Mouse (Mus musculus): Measurements from ENCODE around the gene Susd6. TPM values are rescaled to one million over a fixed set of nuclear protein-coding genes. Genes with fewer than 3 reads are reported as not detected.
"Not testable (repeated sequence)": the region's sequence is repeated elsewhere in the genome, so short reads cannot be mapped to it uniquely, and the experiment has no call there.

The Susd6 gene
- polyA plus RNA-seq, 2 experiments: 11.1 to 11.6 TPM

GRCm38 (mm10) chr12:80814529-80814928 lies 24.2 kb downstream of the Susd6 start:
- peak overlapping the region; percentile 86 for H3K27ac ChIP-seq
- WGBS (ENCODE audit: insufficient replicate concordance): 21% methylated on average over 3 of the region's 3 CpGs
- no peak for TF ChIP-seq EP300 (IDR thresholded peaks at IDR 0.05; ENCODE audit: low read depth)
- no peak for TF ChIP-seq CTCF (IDR thresholded peaks at IDR 0.05; ENCODE audit: low read depth)
- peaks cover 76 to 85% of the 10 kb centered on the region in 2 experiments for H3K4me1 ChIP-seq (replicated peaks; ENCODE audit: control insufficient read depth in 2 of 2, insufficient read depth in 2 of 2, low read length in 1 of 2)
- no peaks in the 10 kb centered on the region for H3K9me3 ChIP-seq (ENCODE audit: control insufficient read depth, low read length)
- H3K27me3 ChIP-seq (ENCODE audit: control insufficient read depth, insufficient read depth, low read length): no peaks in the 10 kb centered on the region
- H3K4me2 ChIP-seq (ENCODE audit: low read depth): peak overlapping the region; percentile 61
- ATAC-seq (ENCODE audit: insufficient read depth): no peak
- peak in 1 of 3 experiments; percentile 35 for DNase-seq (ENCODE audit: low read depth in 3 of 3, low spot score in 3 of 3)
- H3K9ac ChIP-seq (replicated peaks): peak overlapping the region; percentile 5
- no peaks in the 10 kb centered on the region; the same call in none of the 2 replicates for H3K36me3 ChIP-seq (replicated peaks; ENCODE audit: control insufficient read depth, insufficient read depth, low read depth)
- no peak overlapping the region for H3K4me3 ChIP-seq (ENCODE audit: insufficient read depth in 1 of 2, low read depth in 2 of 2, low read length in 2 of 2)

- H3K4me1 ChIP-seq (replicated peaks; ENCODE audit: control insufficient read depth in 2 of 2, insufficient read depth in 2 of 2, low read length in 1 of 2): peaks cover 75 to 85% of the 10 kb centered on the region in 2 experiments
- ATAC-seq (ENCODE audit: insufficient read depth) (no peak), DNase-seq (ENCODE audit: low read depth in 3 of 3, low spot score in 3 of 3) (no peak)
- no peak overlapping the region for H3K4me3 ChIP-seq (ENCODE audit: insufficient read depth in 1 of 2, low read depth in 2 of 2, low read length in 2 of 2)
- no peaks in the 10 kb centered on the region for H3K27me3 ChIP-seq (ENCODE audit: control insufficient read depth, insufficient read depth, low read length)
- H3K4me2 ChIP-seq (ENCODE audit: low read depth): peak overlapping the region; percentile 61
- peak overlapping the region; percentile 86 for H3K27ac ChIP-seq
- no peaks in the 10 kb centered on the region; the same call in none of the 2 replicates for H3K36me3 ChIP-seq (replicated peaks; ENCODE audit: control insufficient read depth, insufficient read depth, low read depth)
- H3K9ac ChIP-seq (replicated peaks): peak overlapping the region; percentile 38
- WGBS (ENCODE audit: insufficient replicate concordance): 14% methylated on average over 1 of the region's 1 CpGs
- no peak for TF ChIP-seq EP300 (IDR thresholded peaks at IDR 0.05; ENCODE audit: low read depth)
- no peak for TF ChIP-seq CTCF (IDR thresholded peaks at IDR 0.05; ENCODE audit: low read depth)
- no peaks in the 10 kb centered on the region for H3K9me3 ChIP-seq (ENCODE audit: control insufficient read depth, low read length)
These were observed 25.0 kb downstream of the Susd6 start for GRCm38 (mm10) chr12:80815298-80815697.

- H3K4me3 ChIP-seq (ENCODE audit: insufficient read depth in 1 of 2, low read depth in 2 of 2, low read length in 2 of 2): no peak overlapping the region
- ATAC-seq (ENCODE audit: insufficient read depth): no peak
- H3K27me3 ChIP-seq (ENCODE audit: control insufficient read depth, insufficient read depth, low read length): no peaks in the 10 kb centered on the region
- H3K9me3 ChIP-seq (ENCODE audit: control insufficient read depth, low read length): no peaks in the 10 kb centered on the region
- no peak for TF ChIP-seq EP300 (IDR thresholded peaks at IDR 0.05; ENCODE audit: low read depth)
- no peak for TF ChIP-seq CTCF (IDR thresholded peaks at IDR 0.05; ENCODE audit: low read depth)
- H3K9ac ChIP-seq (replicated peaks): peak overlapping the region; percentile 38
- peak overlapping the region; percentile 86 for H3K27ac ChIP-seq
- H3K36me3 ChIP-seq (replicated peaks; ENCODE audit: control insufficient read depth, insufficient read depth, low read depth): no peaks in the 10 kb centered on the region; the same call in 1 of the 2 replicates
- WGBS (ENCODE audit: insufficient replicate concordance): 18% methylated on average over 3 of the region's 3 CpGs
- H3K4me1 ChIP-seq (replicated peaks; ENCODE audit: control insufficient read depth in 2 of 2, insufficient read depth in 2 of 2, low read length in 1 of 2): peaks cover 74 to 80% of the 10 kb centered on the region in 2 experiments
- peak overlapping the region; percentile 61 for H3K4me2 ChIP-seq (ENCODE audit: low read depth)
- DNase-seq (ENCODE audit: low read depth in 3 of 3, low spot score in 3 of 3): no peak
These were observed 25.6 kb downstream of the Susd6 start for GRCm38 (mm10) chr12:80815893-80816292.

- Histone ChIP-seq H3K4me1 (replicated peaks; ENCODE audit: control insufficient read depth in 2 of 2, insufficient read depth in 2 of 2, low read length in 1 of 2) (peaks cover 74 to 78% of the 10 kb centered on the region in 2 experiments), H3K27me3 (ENCODE audit: control insufficient read depth, insufficient read depth, low read length) (no peaks in the 10 kb centered on the region), H3K9ac (replicated peaks) (peak overlapping the region; percentile 15; the same call in 1 of the 2 replicates), H3K9me3 (ENCODE audit: control insufficient read depth, low read length) (no peaks in the 10 kb centered on the region), H3K27ac (peak overlapping the region; percentile 86), H3K36me3 (replicated peaks; ENCODE audit: control insufficient read depth, insufficient read depth, low read depth) (no peaks in the 10 kb centered on the region; the same call in 1 of the 2 replicates), H3K4me2 (ENCODE audit: low read depth) (peak overlapping the region; percentile 45; the same call in 1 of the 2 replicates), H3K4me3 (ENCODE audit: insufficient read depth in 1 of 2, low read depth in 2 of 2, low read length in 2 of 2) (no peak overlapping the region)
- TF ChIP-seq CTCF (IDR thresholded peaks at IDR 0.05; ENCODE audit: low read depth) (no peak), EP300 (IDR thresholded peaks at IDR 0.05; ENCODE audit: low read depth) (no peak)
- ATAC-seq (ENCODE audit: insufficient read depth) (no peak), DNase-seq (ENCODE audit: low read depth in 3 of 3, low spot score in 3 of 3) (no peak)
- 61% methylated on average over 1 of the region's 1 CpGs for WGBS (ENCODE audit: insufficient replicate concordance)
These were observed 26.2 kb downstream of the Susd6 start for GRCm38 (mm10) chr12:80816380-80817086.

GRCm38 (mm10) chr12:80817697-80818235 lies 27.5 kb downstream of the Susd6 start:
- Histone ChIP-seq H3K4me1 (replicated peaks; ENCODE audit: control insufficient read depth in 2 of 2, insufficient read depth in 2 of 2, low read length in 1 of 2) (peaks cover 71 to 77% of the 10 kb centered on the region in 2 experiments), H3K4me3 (ENCODE audit: insufficient read depth in 1 of 2, low read depth in 2 of 2, low read length in 2 of 2) (no peak overlapping the region), H3K27me3 (ENCODE audit: control insufficient read depth, insufficient read depth, low read length) (no peaks in the 10 kb centered on the region), H3K9ac (replicated peaks) (no peak overlapping the region; the same call in 1 of the 2 replicates), H3K9me3 (ENCODE audit: control insufficient read depth, low read length) (no peaks in the 10 kb centered on the region), H3K4me2 (ENCODE audit: low read depth) (peak overlapping the region; percentile 45), H3K36me3 (replicated peaks; ENCODE audit: control insufficient read depth, insufficient read depth, low read depth) (no peaks in the 10 kb centered on the region; the same call in 1 of the 2 replicates), H3K27ac (peak overlapping the region; percentile 35)
- TF ChIP-seq EP300 (IDR thresholded peaks at IDR 0.05; ENCODE audit: low read depth): peak; percentile 61
- no peak for TF ChIP-seq CTCF (IDR thresholded peaks at IDR 0.05; ENCODE audit: low read depth)
- ATAC-seq (ENCODE audit: insufficient read depth): peak; percentile 75
- DNase-seq (ENCODE audit: low read depth in 3 of 3, low spot score in 3 of 3): peak in 2 of 3 experiments; percentile 55 to 56

GRCm38 (mm10) chr12:80819020-80819419 lies 28.7 kb downstream of the Susd6 start:
- H3K4me3 ChIP-seq (ENCODE audit: insufficient read depth in 1 of 2, low read depth in 2 of 2, low read length in 2 of 2); H3K9ac ChIP-seq (replicated peaks); H3K4me2 ChIP-seq (ENCODE audit: low read depth); H3K27me3 ChIP-seq (ENCODE audit: control insufficient read depth, insufficient read depth, low read length); ATAC-seq (ENCODE audit: insufficient read depth); H3K27ac ChIP-seq; H3K36me3 ChIP-seq (replicated peaks; ENCODE audit: control insufficient read depth, insufficient read depth, low read depth); DNase-seq (ENCODE audit: low read depth in 3 of 3, low spot score in 3 of 3); H3K9me3 ChIP-seq (ENCODE audit: control insufficient read depth, low read length): not testable (repeated sequence)
- WGBS (ENCODE audit: insufficient replicate concordance): 45% methylated on average over 2 of the region's 2 CpGs
- H3K4me1 ChIP-seq (replicated peaks; ENCODE audit: control insufficient read depth in 2 of 2, insufficient read depth in 2 of 2, low read length in 1 of 2): peaks cover 65 to 67% of the 10 kb centered on the region in 2 experiments

All from liver, embryonic 14.5 days (tissue).